Mouse (Mus musculus): ENCODE results near the gene H2-T22. TPM values are rescaled to one million over a fixed set of nuclear protein-coding genes. Genes with fewer than 3 reads are reported as not detected.

Gene H2-T22
- polyA plus RNA-seq, 1 experiment from 2014 or later: 18.4 TPM

DNA sequence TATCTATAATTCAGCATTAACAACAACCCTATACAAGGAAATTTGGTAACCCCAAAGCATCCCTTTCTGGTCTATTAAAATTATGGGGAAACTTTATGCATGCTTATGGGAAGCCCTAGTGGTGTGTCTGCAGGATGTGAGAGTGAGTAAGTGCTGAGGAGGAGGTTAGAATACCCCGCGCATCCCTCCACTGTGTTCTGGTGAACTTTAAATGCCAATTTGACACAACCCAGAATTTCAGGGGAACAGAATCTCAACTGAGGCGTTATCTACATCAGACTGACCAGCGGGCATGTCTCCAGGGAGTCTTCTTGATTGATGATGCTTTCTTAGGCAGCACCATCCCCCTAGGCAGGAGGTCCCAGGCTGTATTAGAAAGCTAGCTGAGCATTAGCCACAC is 16.6 kb downstream of the H2-T22 start:
- 56% methylated on average over 4 of the region's 4 CpGs for WGBS

DNA sequence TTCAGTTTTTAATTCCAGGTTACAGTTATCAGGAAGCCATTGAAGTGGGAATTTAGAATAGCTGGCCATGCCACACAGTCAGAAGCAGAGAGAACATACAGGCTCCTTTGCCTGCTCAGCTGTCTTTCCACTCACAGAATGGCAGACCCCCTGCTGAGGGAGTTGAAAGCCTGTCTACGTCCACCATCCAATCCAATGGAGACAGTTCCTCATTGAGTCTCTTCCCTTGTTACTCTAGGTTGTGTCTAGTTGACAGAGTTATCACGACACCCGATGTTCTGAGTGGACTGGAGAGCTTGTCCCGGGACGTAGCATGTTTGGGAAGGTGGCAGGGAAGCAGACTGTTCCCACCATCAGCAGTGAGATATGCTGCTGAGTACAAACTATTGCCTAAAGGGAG is 17.4 kb downstream of the H2-T22 start:
- Histone ChIP-seq H3K27me3 (no peaks in the 10 kb centered on the region), H3K27ac (no peak overlapping the region), H3K36me3 (no peaks in the 10 kb centered on the region), H3K4me3 (no peak overlapping the region), H3K4me1 (peaks cover 13% of the 10 kb centered on the region), H3K9ac (no peak overlapping the region), H3K9me3 (no peaks in the 10 kb centered on the region; the same call in 1 of the 2 replicates), H3K4me2 (no peak overlapping the region)
- ATAC-seq (ENCODE audit: borderline replicate concordance, extremely low read depth, low FRiP score, low TSS enrichment): no peak
- WGBS: 48% methylated on average over 5 of the region's 5 CpGs

More for the DNA sequence above, 16.6 kb downstream of the H2-T22 start:
- Histone ChIP-seq H3K9ac (no peak overlapping the region), H3K36me3 (no peaks in the 10 kb centered on the region), H3K9me3 (no peaks in the 10 kb centered on the region; the same call in 1 of the 2 replicates), H3K27ac (no peak overlapping the region), H3K4me2 (no peak overlapping the region), H3K4me1 (peaks cover 13% of the 10 kb centered on the region), H3K27me3 (no peaks in the 10 kb centered on the region), H3K4me3 (no peak overlapping the region)
- no peak for ATAC-seq (ENCODE audit: borderline replicate concordance, extremely low read depth, low FRiP score, low TSS enrichment)

DNA sequence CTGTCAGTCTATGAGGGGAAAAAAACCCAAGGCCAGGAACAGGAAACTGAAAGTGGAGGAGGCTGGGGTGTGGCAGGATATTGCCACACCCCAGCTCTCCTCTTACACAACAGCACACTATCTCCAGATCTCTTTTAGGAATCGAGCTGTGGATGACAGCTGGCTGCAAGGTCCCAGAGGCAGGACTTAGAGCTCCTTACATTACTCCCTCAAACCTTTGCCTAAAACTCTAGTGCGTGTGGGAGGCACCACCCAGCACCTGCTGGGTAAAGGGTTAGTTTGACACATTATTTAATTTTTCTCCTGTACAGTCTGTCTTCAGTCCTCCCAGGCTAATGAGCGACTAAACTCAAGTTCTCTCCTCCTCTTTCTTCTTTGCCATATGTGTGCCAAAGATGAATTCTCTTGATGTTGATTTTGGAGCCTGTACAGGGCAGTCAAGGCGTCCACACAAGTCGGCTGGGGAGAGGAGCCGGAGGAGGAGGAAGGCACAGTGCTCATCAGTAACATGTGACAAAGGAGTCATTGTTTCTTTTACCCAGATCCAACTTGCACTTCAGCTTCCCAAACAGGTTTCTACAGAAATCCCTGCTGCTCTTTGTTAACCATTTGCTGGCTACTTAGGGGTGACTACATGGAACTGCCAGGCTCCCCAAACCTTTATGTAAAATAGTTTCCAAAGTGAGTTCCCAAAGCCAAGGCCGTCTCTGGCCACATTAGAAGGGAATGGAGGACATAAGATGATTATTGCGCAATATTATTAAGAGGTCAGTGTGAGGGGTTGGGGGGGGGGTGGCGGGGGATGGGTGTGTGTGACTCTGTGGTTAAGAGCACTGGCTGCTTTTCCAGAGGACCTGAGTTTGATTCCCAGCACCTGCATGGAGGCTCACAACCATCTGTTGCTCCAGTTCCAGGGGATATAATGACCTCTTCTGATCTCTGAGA is 18.6 kb downstream of the H2-T22 start:
- Histone ChIP-seq H3K27ac (peak overlapping the region; percentile 48), H3K4me3 (no peak overlapping the region), H3K4me1 (peaks cover 13% of the 10 kb centered on the region), H3K36me3 (no peaks in the 10 kb centered on the region), H3K4me2 (no peak overlapping the region), H3K9me3 (no peaks in the 10 kb centered on the region; the same call in 1 of the 2 replicates), H3K9ac (no peak overlapping the region), H3K27me3 (no peaks in the 10 kb centered on the region)
- WGBS: 42% methylated on average over 9 of the region's 9 CpGs
- ATAC-seq (ENCODE audit: borderline replicate concordance, extremely low read depth, low FRiP score, low TSS enrichment): no peak

DNA sequence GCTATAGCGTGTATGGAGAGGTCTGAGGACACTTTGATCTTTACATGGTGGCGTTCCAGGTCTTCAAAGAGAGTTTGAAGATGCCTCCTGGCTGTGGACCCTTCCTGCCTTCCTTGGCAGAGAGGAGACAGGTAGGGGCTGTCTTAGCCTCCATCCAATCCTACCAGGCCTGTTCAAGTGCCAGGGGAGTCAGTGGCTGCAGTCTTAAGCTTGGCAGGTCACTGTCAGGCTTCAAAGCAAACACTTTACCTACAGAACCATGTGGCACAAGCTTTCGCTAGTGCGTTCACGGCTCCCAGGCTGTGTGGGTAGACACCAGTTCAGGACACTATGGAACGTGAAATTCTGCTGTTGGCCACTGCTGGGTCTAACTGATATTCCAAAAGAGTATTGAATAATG is 19.6 kb downstream of the H2-T22 start:
- Histone ChIP-seq H3K36me3 (no peaks in the 10 kb centered on the region), H3K27me3 (no peaks in the 10 kb centered on the region), H3K9ac (no peak overlapping the region), H3K9me3 (no peaks in the 10 kb centered on the region; the same call in 1 of the 2 replicates), H3K4me2 (no peak overlapping the region), H3K4me3 (no peak overlapping the region), H3K27ac (no peak overlapping the region), H3K4me1 (peaks cover 13% of the 10 kb centered on the region)
- no peak for ATAC-seq (ENCODE audit: borderline replicate concordance, extremely low read depth, low FRiP score, low TSS enrichment)
- 81% methylated on average over 6 of the region's 6 CpGs for WGBS

DNA sequence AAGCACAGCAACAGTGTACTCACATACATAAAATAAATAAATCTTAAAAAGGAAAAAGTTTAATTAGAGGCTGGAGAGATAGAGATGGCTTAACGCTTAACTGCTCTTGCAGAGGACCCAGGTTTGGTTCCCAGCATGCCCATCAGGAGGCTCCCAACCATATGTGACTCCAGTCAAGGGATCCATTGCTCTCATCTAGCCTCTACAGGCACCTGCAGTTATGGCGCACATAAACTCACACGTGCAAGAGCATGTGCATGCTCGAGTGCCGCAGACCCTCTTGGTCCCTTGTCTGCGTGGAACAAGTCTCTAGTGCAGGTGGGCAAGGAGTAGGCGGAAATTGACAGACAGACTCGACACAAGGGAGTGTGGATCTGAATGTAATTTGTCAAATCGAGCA is 20.4 kb downstream of the H2-T22 start:
- H3K27me3 ChIP-seq: no peaks in the 10 kb centered on the region
- H3K4me2 ChIP-seq: no peak overlapping the region
- no peaks in the 10 kb centered on the region for H3K36me3 ChIP-seq
- ATAC-seq (ENCODE audit: borderline replicate concordance, extremely low read depth, low FRiP score, low TSS enrichment): no peak
- no peaks in the 10 kb centered on the region; the same call in 1 of the 2 replicates for H3K9me3 ChIP-seq
- no peak overlapping the region for H3K4me3 ChIP-seq
- H3K27ac ChIP-seq: no peak overlapping the region
- H3K9ac ChIP-seq: no peak overlapping the region
- H3K4me1 ChIP-seq: peaks cover 13% of the 10 kb centered on the region
- 94% methylated on average over 9 of the region's 9 CpGs for WGBS

DNA sequence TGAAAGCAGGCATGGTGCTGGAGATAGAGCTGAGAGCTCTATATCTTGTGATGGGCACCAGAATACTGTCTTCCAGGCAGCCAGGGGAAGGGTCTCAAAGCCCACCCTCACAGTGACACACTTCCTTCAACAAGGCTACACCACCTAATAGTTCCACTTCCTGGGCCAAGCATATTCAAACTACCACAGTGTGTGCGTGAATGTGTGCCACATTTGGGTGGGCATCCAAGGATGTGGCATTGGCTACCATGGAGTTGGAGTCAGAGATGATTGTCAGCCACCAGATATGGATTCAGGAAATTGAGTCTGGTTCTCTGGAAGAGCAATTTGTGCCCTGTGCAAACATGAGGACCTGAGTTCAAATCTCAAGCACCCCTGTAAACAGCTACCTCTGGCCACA is 21.2 kb downstream of the H2-T22 start:
- H3K4me3 ChIP-seq: no peak overlapping the region
- H3K27me3 ChIP-seq: no peaks in the 10 kb centered on the region
- no peak overlapping the region for H3K9ac ChIP-seq
- WGBS: 93% methylated on average over 1 of the region's 1 CpGs
- H3K36me3 ChIP-seq: no peaks in the 10 kb centered on the region
- ATAC-seq (ENCODE audit: borderline replicate concordance, extremely low read depth, low FRiP score, low TSS enrichment): no peak
- peak overlapping the region; percentile 35; the same call in 1 of the 2 replicates for H3K4me2 ChIP-seq
- peak overlapping the region; percentile 12; the same call in 1 of the 2 replicates for H3K27ac ChIP-seq
- no peaks in the 10 kb centered on the region; the same call in 1 of the 2 replicates for H3K9me3 ChIP-seq
- H3K4me1 ChIP-seq: peaks cover 13% of the 10 kb centered on the region

DNA sequence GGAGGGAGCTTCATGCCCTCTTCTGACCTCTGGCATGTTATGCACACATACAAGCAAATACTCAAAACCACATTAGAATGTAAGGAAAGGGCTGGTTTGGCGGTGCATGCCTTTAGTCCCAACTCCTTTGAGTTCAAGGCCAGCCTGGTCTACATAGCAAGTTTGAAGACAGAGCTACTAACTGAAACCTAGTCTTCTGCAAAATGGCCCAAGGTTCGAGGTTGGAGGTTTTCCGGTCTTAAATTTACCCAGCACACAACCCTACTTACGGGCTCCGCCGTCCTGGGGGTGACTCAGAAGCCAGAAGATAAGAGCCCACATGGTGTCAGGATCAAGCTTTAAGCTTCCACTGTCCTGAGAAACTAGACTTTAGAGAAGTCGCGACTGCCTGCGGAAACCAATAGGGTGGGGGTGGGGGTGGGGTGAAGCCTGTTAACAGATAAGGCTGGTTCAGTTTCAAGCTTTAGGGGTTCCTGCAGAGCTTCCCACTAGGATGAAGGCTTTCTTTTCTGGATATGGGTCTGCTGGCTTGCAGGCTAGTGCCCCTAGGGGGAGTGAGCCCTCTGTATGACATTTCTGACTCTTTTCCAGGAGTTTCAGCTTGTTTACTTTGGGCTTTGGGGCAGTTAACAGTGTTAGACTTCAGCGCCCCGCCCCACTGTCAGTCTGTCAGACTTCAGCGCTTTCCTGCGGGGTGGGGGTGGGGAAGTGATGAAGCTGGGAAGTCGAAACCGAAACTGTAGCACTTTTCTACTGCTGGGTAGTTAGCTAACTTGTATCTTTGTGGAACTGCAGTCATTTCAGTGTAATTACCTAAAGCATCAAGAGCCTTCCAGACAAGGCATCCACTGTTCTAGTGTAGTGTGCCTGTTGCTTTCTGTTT is 22.1 kb downstream of the H2-T22 start, which contains the start of gene H2-T24:
H2-T24 (minus strand) TSS at position 370 of the 883 bp plus-strand sequence.
- 24% methylated on average over 15 of the region's 15 CpGs for WGBS
- Histone ChIP-seq H3K9me3 (no peaks in the 10 kb centered on the region; the same call in 1 of the 2 replicates), H3K9ac (no peak within 1 kb of the TSS), H3K27ac (peak within 1 kb of the TSS; percentile 12; the same call in 1 of the 2 replicates), H3K27me3 (no peaks in the 10 kb centered on the region), H3K4me2 (peak within 1 kb of the TSS; percentile 35), H3K36me3 (no peaks in the 10 kb centered on the region), H3K4me3 (peak within 1 kb of the TSS; percentile 8; the same call in 1 of the 2 replicates), H3K4me1 (peaks cover 13% of the 10 kb centered on the region)
- ATAC-seq (ENCODE audit: borderline replicate concordance, extremely low read depth, low FRiP score, low TSS enrichment): peak; percentile 63; the same call in 1 of the 2 replicates

DNA sequence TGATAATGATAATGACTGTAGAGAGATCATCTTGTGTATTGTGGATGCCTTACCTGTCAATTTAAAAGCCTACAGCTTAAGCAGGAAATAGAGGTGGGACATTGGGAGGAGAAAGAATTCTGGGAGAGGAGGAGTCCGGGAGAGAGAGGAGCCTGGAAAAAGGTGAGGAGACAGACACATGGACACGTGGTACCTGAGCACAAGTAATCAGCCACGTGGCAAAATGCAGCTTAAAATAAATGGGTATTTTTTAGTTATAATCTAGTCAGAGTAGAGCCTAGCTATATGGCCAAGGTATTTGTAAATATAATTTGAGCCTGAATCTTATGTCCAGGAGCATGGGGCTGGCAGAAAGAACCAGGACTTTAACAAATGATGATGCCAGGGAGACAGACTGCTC is 23.0 kb downstream of the H2-T22 start:
- Histone ChIP-seq H3K4me2 (no peak overlapping the region), H3K9ac (no peak overlapping the region), H3K4me3 (no peak overlapping the region), H3K36me3 (peaks cover 1% of the 10 kb centered on the region), H3K9me3 (no peaks in the 10 kb centered on the region; the same call in 1 of the 2 replicates), H3K27ac (no peak overlapping the region), H3K27me3 (no peaks in the 10 kb centered on the region), H3K4me1 (peaks cover 13% of the 10 kb centered on the region)
- ATAC-seq (ENCODE audit: borderline replicate concordance, extremely low read depth, low FRiP score, low TSS enrichment): no peak
- WGBS: 63% methylated on average over 3 of the region's 3 CpGs

DNA sequence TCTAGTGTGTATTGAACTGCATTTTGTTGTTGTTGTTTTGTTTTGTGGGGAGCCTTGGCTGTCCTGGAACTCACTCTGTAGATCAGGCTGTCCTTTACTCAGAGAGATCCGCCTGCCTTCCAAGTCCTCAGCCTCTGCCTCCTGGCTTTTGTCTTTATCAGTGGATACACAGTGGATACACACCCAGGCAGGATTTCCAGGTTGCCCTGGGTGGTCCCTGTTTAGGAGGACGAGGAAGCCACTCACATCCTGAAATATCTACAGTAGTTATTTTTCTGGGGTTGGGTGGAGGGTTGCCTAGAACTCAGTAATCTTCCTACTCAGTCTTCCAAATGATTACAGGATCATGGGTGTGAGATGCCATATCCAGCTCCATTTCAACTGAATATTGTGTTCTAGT is 23.6 kb downstream of the H2-T22 start:
- ATAC-seq (ENCODE audit: borderline replicate concordance, extremely low read depth, low FRiP score, low TSS enrichment): no peak
- H3K4me3 ChIP-seq: no peak overlapping the region
- H3K9me3 ChIP-seq: no peaks in the 10 kb centered on the region; the same call in 1 of the 2 replicates
- WGBS: 57% methylated on average over 2 of the region's 2 CpGs
- no peak overlapping the region for H3K27ac ChIP-seq
- H3K4me1 ChIP-seq: peaks cover 13% of the 10 kb centered on the region
- no peak overlapping the region for H3K4me2 ChIP-seq
- no peaks in the 10 kb centered on the region for H3K27me3 ChIP-seq
- H3K36me3 ChIP-seq: peaks cover 6% of the 10 kb centered on the region
- no peak overlapping the region for H3K9ac ChIP-seq

DNA sequence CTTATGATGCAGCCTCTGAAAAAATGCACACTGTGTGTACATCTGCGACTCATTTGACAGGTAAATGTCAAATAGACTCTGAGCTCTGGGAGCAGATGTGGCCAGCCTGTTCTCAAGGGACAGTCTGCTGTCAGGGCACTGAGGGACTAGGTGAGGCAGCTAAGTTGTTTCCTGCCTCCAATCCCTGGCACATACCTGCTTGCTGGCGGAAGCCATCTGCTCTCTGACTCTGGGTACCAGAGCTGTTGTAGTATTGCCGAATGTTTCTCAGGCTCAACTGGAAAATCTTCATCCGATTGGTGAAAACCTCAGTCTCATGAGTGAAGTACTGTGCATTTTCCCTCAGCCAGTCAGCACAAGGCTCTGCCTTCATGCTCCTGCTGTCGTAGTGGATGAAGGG is 25.5 kb downstream of the H2-T22 start:
- no peak overlapping the region for H3K4me3 ChIP-seq
- H3K27ac ChIP-seq: no peak overlapping the region
- H3K9ac ChIP-seq: no peak overlapping the region
- H3K9me3 ChIP-seq: no peaks in the 10 kb centered on the region; the same call in 1 of the 2 replicates
- no peak for ATAC-seq (ENCODE audit: borderline replicate concordance, extremely low read depth, low FRiP score, low TSS enrichment)
- peaks cover 6% of the 10 kb centered on the region for H3K36me3 ChIP-seq
- H3K4me2 ChIP-seq: no peak overlapping the region
- no peaks in the 10 kb centered on the region for H3K4me1 ChIP-seq
- 84% methylated on average over 5 of the region's 5 CpGs for WGBS
- H3K27me3 ChIP-seq: no peaks in the 10 kb centered on the region

DNA sequence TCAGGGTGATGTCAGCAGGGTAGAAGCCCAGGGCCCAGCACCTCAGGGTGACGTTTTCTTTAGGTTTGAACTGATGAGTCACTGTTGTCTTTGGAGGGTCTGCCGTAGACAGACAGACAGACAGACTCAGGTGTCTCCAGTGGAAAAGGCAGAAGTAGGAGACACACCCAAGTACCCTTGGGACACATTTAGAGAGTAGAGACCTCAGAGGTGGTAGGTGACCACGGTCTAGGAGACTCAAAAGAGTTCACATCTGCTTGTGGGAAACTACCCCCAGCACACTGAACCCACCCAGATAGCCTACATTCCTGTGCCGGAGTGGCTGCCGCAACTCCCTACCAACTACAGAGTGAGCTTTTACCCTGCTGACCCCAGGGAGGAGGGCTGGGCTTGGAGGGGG is 27.6 kb downstream of the H2-T22 start:
- Histone ChIP-seq H3K4me1 (no peaks in the 10 kb centered on the region), H3K27ac (no peak overlapping the region), H3K36me3 (peaks cover 6% of the 10 kb centered on the region), H3K4me2 (no peak overlapping the region), H3K4me3 (no peak overlapping the region), H3K27me3 (no peaks in the 10 kb centered on the region), H3K9ac (no peak overlapping the region), H3K9me3 (no peaks in the 10 kb centered on the region)
- no peak; the same call in 1 of the 2 replicates for ATAC-seq (ENCODE audit: borderline replicate concordance, extremely low read depth, low FRiP score, low TSS enrichment)
- 89% methylated on average over 5 of the region's 5 CpGs for WGBS

Measured in lung, embryonic 15.5 days (tissue).